Mouse (Mus musculus): ENCODE results near the gene Dbn1. TPM values are rescaled to one million over a fixed set of nuclear protein-coding genes. Genes with fewer than 3 reads are reported as not detected.

Dbn1 gene
- total RNA-seq, 2 experiments from 2014 or later, result 1.4 to 1.6 TPM

DNA sequence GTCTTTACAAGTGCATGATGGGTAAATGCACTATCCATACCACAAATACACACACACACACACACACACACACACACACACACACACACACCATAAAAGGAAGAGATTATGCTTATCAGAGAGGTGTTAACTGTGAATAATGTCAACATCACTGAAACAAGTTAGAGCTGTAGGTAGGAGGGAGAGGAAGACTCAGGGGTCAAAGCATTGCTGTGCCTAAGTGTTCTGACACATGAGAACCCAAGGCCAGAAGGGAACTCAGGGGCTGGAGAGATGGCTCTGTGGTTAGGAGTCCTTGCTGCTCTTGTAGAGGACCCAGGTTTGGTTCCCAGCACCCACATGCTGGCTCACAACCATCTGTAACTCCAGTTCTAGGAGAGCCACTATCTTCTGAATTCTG, 8.0 kb downstream of the Dbn1 start:
- no peak for ATAC-seq (replicated peaks; ENCODE audit: poor library complexity, severe bottlenecking)

DNA sequence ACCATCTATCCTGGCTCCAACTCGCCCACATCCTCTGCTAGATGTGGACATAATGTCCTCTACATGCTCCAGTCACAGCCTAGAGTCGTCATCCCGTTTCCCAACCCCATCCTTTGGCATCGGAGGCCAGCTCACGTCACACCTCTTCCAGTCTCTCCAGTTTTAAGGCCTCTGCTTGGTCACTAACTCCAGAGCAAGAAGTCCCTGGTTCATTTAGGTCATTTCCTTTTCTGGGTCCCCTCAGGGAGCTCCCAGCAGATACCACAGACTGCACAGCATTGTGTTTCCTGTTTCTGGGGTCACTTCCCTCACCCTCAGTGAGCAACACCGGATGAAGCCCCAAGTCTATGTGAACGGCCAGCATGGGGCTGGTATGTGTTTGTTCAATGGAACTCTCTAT, 8.9 kb downstream of the Dbn1 start:
- peak; percentile 82 for ATAC-seq (replicated peaks; ENCODE audit: poor library complexity, severe bottlenecking)

DNA sequence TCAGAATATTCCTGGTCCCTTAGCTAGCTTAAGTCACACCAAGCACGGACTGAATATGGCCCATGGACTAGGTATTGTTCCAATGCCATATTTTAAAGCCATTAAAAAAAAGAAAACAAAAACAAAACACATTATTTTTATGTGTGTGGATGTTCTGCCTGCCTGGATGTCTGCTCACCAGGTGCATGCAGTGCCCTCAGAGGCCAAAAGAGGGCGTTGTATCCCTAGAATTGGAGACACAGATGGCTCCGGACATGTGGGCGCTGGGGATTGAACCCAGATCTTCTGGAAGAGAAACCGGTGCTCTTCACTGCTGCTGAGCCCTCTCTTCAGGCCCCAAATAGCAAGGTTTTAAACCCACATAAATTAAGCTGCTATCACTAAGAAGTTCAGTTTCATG, 9.9 kb downstream of the Dbn1 start:
- ATAC-seq (replicated peaks; ENCODE audit: poor library complexity, severe bottlenecking), result no peak

DNA sequence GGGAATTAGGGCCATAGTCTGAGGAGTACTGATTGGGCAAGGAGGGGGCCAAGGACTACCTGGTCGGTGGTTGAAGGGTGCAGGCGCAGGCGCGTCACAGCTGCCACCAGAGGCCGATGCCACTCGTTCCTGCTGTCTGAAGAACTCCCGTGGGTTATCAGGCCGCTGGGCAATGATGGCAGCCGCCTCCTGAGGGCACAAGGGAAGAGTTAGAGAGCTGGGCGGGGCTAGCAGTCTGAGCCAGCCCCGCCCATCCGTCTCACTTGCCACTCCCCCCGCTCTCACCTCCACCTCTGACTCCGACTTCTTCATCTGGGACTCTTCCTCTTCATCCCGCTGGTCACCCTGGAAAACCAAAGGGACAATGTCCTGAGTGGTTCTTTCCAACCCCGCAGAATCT, 10.4 kb downstream of the Dbn1 start:
- ATAC-seq (replicated peaks; ENCODE audit: poor library complexity, severe bottlenecking), result no peak

DNA sequence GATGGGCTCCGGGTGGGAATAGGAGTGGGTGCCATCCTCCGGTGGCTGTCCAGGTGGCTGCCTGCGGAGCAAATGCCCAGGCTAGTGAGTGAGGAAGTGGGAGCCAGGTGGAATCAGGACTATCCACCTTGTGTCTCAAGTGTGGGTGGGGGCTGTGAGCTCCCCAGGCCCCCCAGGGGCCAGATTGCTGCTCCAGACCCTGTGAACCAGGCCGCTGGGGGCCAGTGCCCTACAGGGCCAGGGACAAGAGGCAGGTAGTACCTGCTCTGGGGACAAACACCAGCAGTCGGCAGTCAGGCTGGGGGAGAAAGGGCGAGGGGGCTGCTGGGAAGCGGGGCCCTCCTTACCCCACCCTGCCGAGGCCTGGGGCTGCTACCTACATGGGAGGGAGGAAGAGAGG, 11.7 kb downstream of the Dbn1 start:
- no peak for ATAC-seq (replicated peaks; ENCODE audit: poor library complexity, severe bottlenecking)

DNA sequence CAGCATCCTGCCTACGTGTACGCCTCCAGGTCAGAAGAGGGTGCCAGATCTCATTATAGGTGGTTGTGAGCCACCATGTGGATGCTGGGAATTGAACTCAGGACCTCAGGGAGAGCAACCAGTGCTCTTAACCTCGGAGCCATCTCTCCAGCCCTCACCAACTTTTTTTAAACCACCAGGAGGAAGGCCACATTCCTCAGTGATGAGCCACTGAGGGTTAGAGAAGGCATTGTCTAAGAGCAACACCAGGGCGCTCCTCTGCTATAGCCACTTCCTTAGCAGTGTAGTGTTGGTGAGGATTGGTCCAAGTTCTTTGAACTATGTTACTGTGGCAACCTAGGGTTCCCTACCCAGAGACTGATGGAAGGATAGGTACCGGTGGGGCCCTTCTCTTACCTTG, 12.2 kb downstream of the Dbn1 start:
- no peak for ATAC-seq (replicated peaks; ENCODE audit: poor library complexity, severe bottlenecking)

DNA sequence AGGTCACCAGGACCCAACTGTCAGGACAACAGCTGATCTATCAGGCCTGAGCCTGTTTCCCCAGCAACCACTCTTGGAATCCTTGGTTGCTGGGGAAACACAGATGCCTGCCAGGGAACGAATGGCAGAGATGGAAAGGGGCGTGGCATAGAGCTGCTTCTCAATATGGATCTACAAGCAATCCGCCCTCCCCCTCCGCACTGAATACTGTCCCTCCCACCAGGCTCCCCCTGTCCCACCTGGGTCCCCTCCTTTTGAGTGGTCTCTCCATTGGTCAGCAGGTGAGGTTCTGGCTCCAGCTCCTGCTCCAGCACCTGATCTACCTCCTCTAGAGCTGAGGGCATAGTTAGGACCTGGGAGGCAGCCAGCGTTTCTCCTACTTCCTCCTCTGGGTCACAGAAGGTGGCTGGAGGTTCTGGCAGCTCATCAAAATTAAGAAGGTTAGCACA, 13.3 kb downstream of the Dbn1 start:
- no peak for ATAC-seq (replicated peaks; ENCODE audit: poor library complexity, severe bottlenecking)

DNA sequence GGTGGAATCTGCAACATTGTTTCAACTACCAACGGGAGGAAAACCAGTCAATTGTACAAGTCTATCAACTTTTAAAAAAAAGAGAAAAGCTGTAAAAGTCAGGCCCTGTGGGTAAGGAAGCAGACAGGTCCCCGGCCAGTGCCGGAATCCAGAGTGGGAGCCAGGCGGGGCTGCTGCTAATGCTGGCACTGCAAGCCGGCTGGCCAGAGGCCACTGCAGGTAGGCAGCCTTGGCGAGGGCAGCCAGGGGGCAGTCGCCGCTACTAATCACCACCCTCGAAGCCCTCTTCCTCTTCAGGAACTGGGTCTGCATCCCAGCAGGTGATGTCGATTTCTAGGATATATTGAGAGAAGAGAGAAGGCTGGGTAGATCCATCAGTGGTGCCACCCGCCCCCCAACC, 13.9 kb downstream of the Dbn1 start:
- no peak for ATAC-seq (replicated peaks; ENCODE audit: poor library complexity, severe bottlenecking)

DNA sequence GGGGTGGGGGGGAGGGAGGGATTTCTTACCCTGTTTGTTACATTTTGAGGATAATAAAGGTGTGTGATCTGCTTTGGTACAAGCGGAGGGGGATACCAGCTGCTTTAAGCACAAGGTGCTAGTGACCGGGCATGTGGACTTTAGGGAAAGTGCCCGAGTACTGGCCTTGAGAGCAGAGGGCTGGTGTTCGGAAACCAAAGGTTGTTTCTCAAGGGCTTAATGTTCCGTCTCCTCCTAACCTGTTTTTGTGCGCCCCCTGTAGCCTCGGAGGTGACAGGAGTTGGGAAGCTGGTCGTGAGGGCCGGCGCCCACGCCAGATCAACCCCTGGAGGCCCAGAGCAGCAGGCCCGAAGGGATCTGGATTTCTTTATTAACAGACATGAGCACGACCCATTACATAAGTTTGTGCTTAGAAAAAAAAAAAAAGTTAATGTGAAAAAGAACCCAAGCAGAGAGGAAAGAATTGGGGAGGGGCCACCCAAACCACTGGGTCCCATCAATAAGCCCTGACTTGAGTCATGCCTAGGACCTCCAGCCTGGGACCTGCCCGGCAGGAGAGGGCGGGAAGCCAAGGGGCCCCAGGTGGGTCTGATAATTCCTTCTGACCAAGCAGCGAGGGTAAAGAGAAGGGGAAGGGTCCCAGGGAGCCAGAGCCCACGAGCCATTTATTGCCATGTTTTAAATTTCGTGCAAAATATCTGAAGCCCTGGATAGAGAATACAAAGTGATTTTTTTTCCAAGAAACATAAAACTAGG, 14.7 kb downstream of the Dbn1 start:
- ATAC-seq (replicated peaks; ENCODE audit: poor library complexity, severe bottlenecking), result no peak

DNA sequence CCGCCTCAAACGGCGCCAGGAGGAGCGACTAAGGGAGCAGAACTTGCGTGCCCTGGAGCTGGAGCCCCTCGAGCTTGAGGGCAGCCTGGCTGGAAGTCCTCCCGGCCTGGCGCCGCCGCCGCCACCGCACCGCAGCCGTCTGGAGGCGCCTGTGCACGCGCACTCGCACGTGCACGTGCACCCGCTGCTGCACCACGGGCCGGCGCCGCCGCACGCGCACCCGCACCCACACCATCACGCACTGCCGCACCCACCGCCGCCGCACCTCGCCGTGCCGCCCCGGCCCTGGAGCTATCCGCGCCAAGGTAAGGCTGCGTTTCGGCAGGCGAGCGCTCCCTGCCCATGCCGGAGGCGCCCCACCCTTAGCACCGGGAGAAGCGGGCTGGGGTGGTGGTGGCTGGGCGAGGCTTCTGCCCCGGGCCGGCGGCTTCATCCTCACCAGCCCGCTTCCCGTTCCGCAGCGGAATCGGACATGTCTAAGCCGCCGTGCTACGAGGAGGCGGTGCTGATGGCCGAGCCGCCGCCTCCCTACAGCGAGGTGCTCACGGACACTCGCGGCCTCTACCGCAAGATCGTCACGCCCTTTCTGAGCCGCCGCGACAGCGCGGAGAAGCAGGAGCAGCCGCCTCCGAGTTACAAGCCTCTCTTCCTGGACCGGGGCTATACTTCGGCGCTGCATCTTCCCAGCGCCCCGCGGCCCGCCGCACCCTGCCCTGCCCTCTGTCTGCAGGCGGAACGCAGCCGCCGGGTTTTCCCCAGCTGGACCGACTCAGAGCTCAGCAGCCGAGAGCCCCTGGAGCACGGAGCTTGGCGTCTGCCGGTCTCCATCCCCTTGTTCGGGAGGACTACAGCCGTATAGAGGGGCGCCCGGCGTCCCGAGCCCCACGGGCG, 15.5 kb downstream of the Dbn1 start:
- peak; percentile 29 for ATAC-seq (replicated peaks; ENCODE audit: poor library complexity, severe bottlenecking)

DNA sequence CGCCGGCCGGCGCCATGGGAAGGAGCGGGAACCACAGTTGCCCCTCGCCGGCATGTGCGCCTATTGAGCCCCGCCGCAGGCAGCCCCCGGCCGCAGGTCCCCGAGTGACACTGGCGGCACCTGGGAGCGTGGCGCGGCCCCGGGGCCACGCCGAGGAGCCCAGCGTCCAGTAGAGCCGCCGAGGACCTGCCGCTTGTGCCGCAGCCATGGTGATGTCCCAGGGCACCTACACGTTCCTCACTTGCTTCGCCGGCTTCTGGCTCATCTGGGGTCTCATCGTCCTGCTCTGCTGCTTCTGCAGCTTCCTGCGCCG, 16.1 kb downstream of the Dbn1 start:
- ATAC-seq (replicated peaks; ENCODE audit: poor library complexity, severe bottlenecking), result no peak

DNA sequence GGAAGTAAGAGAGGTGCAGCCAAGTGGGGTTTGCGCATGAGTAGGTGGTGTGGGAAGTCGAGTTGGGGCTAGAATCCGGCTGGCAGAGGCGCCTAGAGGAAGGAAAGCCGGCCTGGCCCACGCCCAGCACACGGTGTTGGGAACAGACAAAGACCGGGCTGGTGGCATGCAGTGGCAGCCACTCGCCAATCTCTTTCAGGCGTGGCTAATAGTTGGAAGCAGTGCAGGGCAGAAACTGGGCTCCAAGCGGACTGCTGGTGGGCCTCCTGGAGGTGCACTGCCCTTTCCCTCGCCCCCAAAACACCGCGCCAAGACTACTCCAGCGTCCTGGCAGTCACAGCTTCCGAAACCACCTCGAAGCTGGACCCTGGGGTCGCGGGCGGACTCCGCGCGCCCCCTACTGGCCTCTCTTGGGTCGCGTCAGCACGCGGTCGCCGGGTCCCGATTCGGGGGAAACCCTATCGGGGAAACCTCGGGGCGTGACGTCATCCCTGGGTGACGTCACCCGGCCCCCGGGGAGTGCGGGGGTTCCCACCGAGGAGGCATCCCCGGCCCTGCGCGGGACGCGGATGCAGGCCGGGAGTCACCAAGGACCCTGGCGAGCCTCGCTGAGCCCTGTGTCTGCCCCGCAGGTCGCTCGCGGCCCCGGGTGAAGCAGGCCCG, 16.6 kb downstream of the Dbn1 start:
- peak; percentile 60 for ATAC-seq (replicated peaks; ENCODE audit: poor library complexity, severe bottlenecking)

DNA sequence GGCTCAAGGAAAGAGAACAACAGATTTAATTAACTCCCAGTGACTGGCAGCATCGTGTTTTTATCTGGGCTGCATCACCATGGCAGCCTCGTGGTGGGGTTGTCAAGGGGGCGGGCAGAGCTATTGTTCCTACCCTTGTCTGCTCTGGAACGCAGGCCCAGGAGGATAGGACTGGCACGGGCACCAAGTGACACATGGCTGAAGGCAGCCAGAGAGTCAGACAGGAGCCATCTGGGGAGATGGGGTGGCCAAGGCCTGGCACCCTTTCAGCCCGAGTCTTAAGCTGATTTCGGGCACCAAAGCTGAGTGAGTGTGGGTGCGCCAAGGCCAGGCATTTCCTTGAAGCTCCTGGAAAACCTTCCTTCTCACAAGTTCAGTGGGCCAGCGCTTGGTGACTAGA, 17.5 kb downstream of the Dbn1 start:
- ATAC-seq (replicated peaks; ENCODE audit: poor library complexity, severe bottlenecking), result no peak

DNA sequence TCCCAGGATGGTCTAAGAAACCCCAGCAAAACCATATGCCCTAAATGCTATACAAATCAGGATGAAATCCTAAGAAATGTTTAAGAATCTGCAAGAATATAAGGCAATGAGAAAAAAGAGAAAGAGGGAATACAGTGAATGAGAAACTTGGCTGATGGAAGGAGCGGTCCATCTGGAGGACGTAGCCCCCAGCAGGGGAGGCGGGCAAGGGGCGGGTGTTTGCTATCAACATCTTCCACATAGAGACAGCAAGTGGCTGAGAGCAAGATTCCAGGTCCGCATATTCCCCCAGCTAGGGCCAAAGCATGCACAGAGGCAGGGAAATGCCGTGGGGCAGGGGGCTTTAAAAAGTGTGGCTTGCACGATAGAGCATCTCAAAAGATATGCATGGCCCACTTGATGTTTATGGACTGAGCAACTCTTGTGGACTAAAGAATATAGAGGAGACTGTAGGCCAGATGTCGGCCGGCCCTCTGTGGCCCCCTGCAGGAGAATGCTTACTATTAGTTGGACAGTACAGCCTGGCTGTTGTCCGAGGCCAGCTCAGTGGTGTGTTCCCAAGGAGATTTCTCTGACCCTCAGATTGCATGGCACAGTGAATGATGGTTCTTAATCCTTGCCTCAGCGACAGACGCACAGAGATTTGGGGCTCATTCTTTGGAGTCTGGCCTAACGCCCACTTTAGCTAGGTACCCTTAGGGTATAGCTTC, 18.9 kb downstream of the Dbn1 start:
- no peak for ATAC-seq (replicated peaks; ENCODE audit: poor library complexity, severe bottlenecking)

DNA sequence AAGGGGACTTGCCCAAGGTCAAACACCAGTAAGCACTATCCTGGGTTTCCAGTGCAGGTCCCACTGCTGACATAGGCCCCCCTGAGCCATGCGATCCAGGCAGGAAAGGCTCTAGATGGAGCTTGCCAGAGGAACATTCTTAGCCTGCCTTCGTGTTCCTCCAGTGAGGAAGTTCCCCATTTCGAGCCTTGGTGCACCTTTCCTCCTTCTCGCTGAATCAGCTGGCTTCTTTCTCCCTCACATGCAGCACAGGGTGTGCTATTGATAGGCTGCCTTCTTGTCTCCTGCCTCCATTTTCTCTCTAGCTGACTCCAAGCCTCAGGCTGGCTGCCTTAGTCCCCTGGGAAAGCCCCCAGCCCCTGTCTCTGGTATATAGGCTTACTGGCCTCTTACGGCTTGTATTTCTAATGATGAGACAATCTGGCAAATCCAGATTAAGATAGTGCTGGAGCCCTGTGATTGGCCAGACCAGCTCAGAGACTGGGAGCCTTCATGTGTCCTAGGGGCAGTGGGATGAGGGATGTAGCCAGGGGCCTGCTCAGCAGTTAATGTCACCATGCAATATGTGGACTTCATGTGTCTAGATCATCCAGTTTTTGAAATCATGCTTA, 22.0 kb downstream of the Dbn1 start:
- ATAC-seq (replicated peaks; ENCODE audit: poor library complexity, severe bottlenecking), result peak; percentile 43

DNA sequence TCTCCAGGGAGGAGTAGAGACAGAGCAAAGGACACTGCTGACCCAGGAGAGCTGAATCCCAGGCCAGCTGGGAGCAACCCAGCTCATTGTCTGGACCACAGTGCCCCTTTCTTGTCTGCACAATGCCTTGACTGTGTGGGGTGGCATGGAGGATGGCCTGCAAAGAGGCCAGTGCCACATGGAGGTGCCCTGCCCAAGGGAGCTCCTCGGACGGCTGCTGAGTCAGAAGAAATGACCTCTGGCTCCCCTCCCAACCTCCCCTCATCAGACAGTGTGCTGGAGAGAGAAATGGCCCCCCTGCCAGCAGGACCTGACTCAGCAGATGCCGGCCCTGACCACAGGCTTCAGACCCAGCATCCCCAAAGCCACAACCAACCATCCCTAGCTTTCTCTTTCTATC, 22.7 kb downstream of the Dbn1 start:
- peak; percentile 41 for ATAC-seq (replicated peaks; ENCODE audit: poor library complexity, severe bottlenecking)

DNA sequence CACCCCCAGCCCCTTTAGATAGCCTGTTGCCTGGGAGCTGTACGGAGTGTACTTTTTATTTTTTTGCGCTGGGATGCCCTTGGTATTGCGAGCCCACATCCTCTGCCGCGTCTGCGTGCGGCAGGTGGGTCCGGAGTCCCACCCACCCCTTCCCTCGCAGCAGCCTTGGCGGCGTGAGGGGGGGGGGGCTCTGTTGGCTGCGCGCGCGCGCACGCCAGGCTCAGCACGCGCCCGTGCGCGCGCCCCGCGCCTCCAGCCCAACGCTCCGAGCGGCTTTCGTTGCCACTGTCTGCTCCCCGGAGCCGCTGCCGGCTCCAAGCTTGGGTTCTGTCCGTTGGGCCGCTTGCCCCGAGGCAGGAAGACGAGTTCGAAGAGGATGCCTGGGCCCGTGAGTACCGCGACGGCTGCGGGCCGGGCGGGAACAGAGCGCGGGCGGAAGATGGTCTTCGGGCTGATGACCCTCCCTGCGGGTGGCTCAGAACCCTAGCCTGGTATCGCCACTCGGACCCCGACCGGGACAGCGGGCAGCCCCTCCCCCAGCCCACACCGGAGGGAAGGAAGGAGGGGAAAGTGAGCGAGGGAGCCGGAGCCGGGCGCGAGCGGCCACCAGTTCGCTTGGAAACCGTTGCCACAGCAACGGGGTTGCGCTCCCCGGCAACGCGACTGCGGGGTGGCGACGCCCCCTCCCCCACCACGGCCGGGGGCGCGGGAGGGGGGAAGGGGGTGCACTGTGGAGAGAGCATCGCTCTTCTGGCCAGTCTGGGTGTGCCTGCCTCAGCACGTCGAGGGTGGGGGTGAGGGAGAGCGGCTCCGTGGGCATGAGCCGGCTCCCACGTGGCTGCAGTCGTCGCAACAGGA, 23.7 kb downstream of the Dbn1 start, which contains the start of gene Prr7:
Gene Prr7 (plus strand): TSS at position 241 of the 858 bp plus-strand sequence.
- ATAC-seq (replicated peaks; ENCODE audit: poor library complexity, severe bottlenecking), result peak; percentile 15

DNA sequence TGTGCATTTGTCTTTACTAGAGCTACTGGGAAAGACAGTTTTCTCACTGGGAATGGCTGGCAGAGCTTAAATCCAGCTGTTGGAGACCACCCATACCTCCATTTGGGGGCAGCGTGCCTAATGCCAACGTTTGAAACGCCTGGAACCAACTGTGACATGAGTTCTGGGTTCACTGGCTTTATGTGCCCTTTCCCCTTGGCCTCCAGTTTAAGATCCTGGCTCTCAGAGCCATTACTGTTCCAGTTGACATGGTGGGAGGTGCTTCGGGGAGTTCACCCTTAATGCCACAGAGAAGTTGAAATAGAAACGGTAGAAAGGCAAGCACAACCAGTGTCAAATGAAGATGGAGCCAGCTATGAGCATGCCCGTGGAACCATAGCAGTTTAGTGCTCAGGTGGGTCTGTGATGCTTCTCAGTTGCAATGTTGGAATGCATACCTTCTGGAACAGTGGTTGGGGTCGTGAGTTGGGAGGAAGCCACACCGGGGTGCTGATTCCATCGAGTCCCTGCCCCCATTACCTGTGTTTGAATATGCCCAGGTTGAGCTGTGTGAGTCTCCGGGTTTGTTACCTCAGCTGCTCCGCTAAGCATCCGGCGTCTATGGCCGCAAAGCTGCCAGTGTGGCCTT, 24.4 kb downstream of the Dbn1 start:
- no peak for ATAC-seq (replicated peaks; ENCODE audit: poor library complexity, severe bottlenecking)

DNA sequence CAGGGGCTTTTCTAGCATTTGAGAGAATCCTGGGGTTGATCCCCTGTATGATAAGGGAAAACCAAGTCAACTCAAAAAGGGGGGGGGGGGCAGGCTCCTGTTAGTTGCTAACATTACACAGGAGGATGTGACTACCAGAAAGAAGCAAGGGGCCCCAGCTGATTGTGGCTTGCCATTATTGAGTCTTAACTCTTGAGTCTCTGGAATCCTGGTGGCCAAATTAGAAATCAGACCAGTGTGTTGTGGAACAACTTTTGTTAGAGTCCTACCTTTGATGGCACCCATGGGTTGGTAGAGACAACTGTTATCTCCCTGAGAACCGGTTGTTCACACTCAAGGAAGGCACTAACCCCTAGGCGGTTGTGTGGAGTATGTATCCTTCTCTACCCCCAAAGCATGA, 24.9 kb downstream of the Dbn1 start:
- ATAC-seq (replicated peaks; ENCODE audit: poor library complexity, severe bottlenecking), result no peak
